Mouse (Mus musculus): Measurements from ENCODE around the gene Trak1.

GRCm38 (mm10) chr9:121352726-121353125 lies 55.4 kb downstream of the Trak1 start:
- TF ChIP-seq GATA1 (IDR thresholded peaks at IDR 0.05; ENCODE audit: borderline replicate concordance, low read length) (no peak), FLI1 (IDR thresholded peaks at IDR 0.05; ENCODE audit: low read length) (no peak)

Data from megakaryocyte, embryonic 14.5 days (primary cell).